Mouse (Mus musculus) lung, adult 2 months (tissue): ENCODE results near the gene Angel2.

ENCODE experiments used
- CTCF ChIP-seq: fragments of 200-500 bp; IDR thresholded peaks from 2 replicates; pipeline ENCODE4 v1.5.1; 2011; ENCODE audit warnings: mild to moderate bottlenecking, low read length, control low read depth; ENCODE audit not compliant: insufficient read depth
- POLR2A ChIP-seq: fragments of 200-500 bp; IDR thresholded peaks from 2 replicates; pipeline ENCODE4 v1.6.1; 2011; ENCODE audit warnings: low read depth, mild to moderate bottlenecking, control low read depth, low read length, borderline replicate concordance; ENCODE audit errors: extremely low read depth

GRCm38 (mm10) chr1:190930181-190930580 lies 5.3 kb downstream of the Angel2 start:
- TF ChIP-seq CTCF (no peak), POLR2A (no peak)
